Mouse (Mus musculus) liver, embryonic 18 days (tissue): ENCODE measurements around the gene Pcgf1. TPM values are rescaled to one million over a fixed set of nuclear protein-coding genes. Genes with fewer than 3 reads are reported as not detected.

ENCODE experiments used
- polyA plus RNA-seq: library from polyadenylated mRNA; depleted of rRNA; stranded (reverse); fragments of >200 nt; gene quantifications from 2 replicates; pipeline ENCODE4 v1.2.3, GENCODE M21; 2012; rRNA removed

Gene Pcgf1
- 14.5 and 15.4 TPM in 2 replicates for polyA plus RNA-seq

GRCm38 (mm10) chr6:83077630-83078323 is at the start of gene Pcgf1:
Pcgf1 (plus strand) TSS chr6:83077869.

GRCm38 (mm10) chr6:83033249-83034185 is 44.2 kb upstream of the Pcgf1 start, which contains the start of the genes Dok1 and Loxl3:
Dok1 (minus strand) TSS chr6:83033471.
Loxl3 (plus strand) TSS chr6:83034173.

GRCm38 (mm10) chr6:83054074-83054851 is 23.4 kb upstream of the Pcgf1 start, which contains the start of gene Aup1:
Aup1 (plus strand) TSS chr6:83054521.

GRCm38 (mm10) chr6:83054871-83055431 is 22.7 kb upstream of the Pcgf1 start, which contains the start of gene Htra2:
Htra2 (minus strand) TSS chr6:83055273.

GRCm38 (mm10) chr6:83057790-83058189 is 19.9 kb upstream of the Pcgf1 start, which contains the start of gene Dqx1:
Dqx1 (plus strand) TSS chr6:83057844.

DNA sequence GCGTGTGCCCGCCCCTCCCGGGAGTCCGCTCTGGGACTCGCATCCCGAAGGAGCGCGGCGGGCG is 7.6 kb upstream of the Pcgf1 start, which contains the start of gene Tlx2:
Gene Tlx2 (minus strand): TSS at position 47 of the 64 bp plus-strand sequence.

DNA sequence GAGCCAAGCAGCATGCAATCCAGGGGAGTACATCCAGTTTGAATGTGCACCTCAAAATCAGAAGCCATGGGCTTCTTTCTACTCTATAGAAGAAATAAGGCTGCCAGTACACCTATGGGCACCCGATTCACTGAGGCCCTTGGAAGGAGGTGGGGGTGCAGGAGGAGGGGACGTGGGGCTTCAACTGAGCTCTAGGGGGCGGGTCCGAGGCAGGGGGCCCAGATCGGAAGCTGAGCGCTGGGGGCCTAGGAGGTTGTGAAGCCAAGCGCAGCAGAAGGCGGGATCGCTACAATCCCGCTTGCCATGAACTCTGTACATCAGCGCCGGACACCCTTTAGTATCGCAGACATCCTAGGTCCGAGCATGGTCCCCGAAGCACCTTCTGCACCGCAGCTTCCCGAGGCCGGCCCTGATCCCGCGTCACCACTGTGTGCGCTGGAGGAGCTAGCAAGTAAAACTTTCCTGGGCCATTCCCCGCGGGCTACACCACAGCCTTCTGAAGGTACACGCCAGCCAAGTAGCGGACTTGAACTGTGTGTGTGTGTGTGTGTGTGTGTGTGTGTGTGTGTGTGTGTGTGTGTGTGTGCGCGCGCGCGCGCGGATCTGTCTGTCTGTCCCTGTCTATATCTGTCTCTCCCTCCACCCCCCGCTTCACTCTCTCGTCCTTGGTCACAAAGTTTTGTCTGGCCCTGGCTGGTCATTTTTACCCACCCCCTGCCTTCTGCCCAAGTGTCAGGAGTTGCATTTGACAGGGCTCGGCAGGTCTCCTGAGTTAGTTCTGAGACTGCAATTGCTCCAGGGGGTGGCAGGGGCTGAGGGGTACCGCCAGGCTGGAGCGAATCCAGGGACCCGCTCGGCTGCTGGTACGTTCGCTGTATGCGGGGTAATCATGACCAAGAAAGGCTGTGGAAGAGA is 8.7 kb downstream of the Pcgf1 start, which contains the start of gene Lbx2:
Gene Lbx2 (plus strand): TSS at position 247 of the 915 bp plus-strand sequence.

GRCm38 (mm10) chr6:83101316-83101687 is 23.6 kb downstream of the Pcgf1 start, which contains the start of the genes Ccdc142 and Gm42688:
Ccdc142 (plus strand) TSS chr6:83101601.
Gm42688 (plus strand) TSS chr6:83101617.

GRCm38 (mm10) chr6:83108762-83109668 is 31.3 kb downstream of the Pcgf1 start, which contains the start of gene Mrpl53:
Mrpl53 (plus strand) TSS chr6:83109040.

DNA sequence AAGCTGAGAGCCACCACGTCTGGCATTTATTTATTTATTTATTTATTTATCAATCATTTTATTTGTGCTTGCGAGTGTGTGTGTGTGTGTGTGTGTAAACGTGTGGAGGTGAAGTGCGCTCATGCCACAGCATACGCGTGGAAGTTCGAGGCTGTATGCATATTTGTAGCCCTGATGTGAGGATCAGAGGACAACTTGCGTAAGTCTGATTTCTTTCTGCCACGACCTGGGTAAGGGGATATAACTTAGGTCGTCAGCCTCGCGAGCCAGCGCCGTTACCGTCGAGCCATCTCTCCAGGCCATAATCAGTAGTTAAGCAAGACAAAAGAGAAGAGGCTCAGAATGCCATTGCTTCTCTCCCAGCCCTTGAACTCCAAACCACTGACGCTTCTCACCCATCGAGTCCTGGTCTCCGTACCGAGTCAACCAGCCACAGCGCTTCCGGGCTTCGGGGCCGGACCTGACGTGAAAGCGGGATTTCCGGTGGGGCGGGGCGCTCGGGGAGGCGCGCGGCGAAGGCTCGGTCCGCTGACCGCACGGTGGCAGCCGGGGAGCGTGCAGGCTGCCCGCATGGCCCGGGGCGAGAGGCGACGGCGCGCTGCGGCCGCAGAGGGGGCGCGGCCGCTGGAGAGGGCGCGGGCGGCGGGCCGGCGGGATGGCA is 37.5 kb downstream of the Pcgf1 start, which contains the start of gene Mogs:
Gene Mogs (plus strand): TSS at position 486 of the 661 bp plus-strand sequence.

GRCm38 (mm10) chr6:83120930-83121862 is 43.5 kb downstream of the Pcgf1 start, which contains the start of gene Wbp1:
Wbp1 (minus strand) TSS chr6:83121559.

GRCm38 (mm10) chr6:83125331-83125730 is 47.7 kb downstream of the Pcgf1 start, which contains the start of gene Ino80b:
Ino80b (minus strand) TSS chr6:83125431.

Other genes starting within 250 kb of the Pcgf1 start
- gene Sema4f, start 138.1 kb upstream of the Pcgf1 start, polyA plus RNA-seq, result 0.09 and 0.10 TPM in 2 replicates
- 2.1 and 2.9 TPM in 2 replicates for gene M1ap, start 131.0 kb upstream of the Pcgf1 start, polyA plus RNA-seq
- 8.1 TPM in 2 replicates for gene Dok1, start 44.4 kb upstream of the Pcgf1 start, polyA plus RNA-seq
- 1.7 and 1.8 TPM in 2 replicates for gene Loxl3, start 43.7 kb upstream of the Pcgf1 start, polyA plus RNA-seq
- 160 and 172 TPM in 2 replicates for gene Aup1, start 23.3 kb upstream of the Pcgf1 start, polyA plus RNA-seq
- gene Htra2, start 22.6 kb upstream of the Pcgf1 start, polyA plus RNA-seq, result 36.8 and 39.4 TPM in 2 replicates
- 13.9 and 14.9 TPM in 2 replicates for gene Dqx1, start 20.0 kb upstream of the Pcgf1 start, polyA plus RNA-seq
- not detected in 2 replicates for gene Tlx2, start 7.6 kb upstream of the Pcgf1 start, polyA plus RNA-seq
- gene Lbx2, start 8.5 kb downstream of the Pcgf1 start, polyA plus RNA-seq, result 0.29 and 0.47 TPM in 2 replicates
- 0.85 and 1.0 TPM in 2 replicates for gene Ccdc142, start 23.7 kb downstream of the Pcgf1 start, polyA plus RNA-seq
- 1.5 and 2.0 TPM in 2 replicates for gene Gm42688, start 23.7 kb downstream of the Pcgf1 start, polyA plus RNA-seq
- gene Mrpl53, start 31.2 kb downstream of the Pcgf1 start, polyA plus RNA-seq, result 49.4 and 73.2 TPM in 2 replicates
- 32.2 and 36.3 TPM in 2 replicates for gene Mogs, start 37.6 kb downstream of the Pcgf1 start, polyA plus RNA-seq
- 24.7 and 26.2 TPM in 2 replicates for gene Wbp1, start 43.7 kb downstream of the Pcgf1 start, polyA plus RNA-seq
- 8.5 and 10.0 TPM in 2 replicates for gene Ino80b, start 47.6 kb downstream of the Pcgf1 start, polyA plus RNA-seq
- 19.0 and 22.3 TPM in 2 replicates for gene Rtkn, start 57.6 kb downstream of the Pcgf1 start, polyA plus RNA-seq
- gene Wdr54, start 78.5 kb downstream of the Pcgf1 start, polyA plus RNA-seq, result 0.36 and 0.39 TPM in 2 replicates
- gene 1700003E16Rik, start 78.5 kb downstream of the Pcgf1 start, polyA plus RNA-seq, result 0.02 and 0.04 TPM in 2 replicates
- 16.8 and 23.5 TPM in 2 replicates for gene Dctn1, start 88.1 kb downstream of the Pcgf1 start, polyA plus RNA-seq
- gene Slc4a5, start 142.0 kb downstream of the Pcgf1 start, polyA plus RNA-seq, result 0.05 TPM in 2 replicates
- 18.5 and 21.5 TPM in 2 replicates for gene Mthfd2, start 248.0 kb downstream of the Pcgf1 start, polyA plus RNA-seq
- gene Mob1a, start 248.1 kb downstream of the Pcgf1 start, polyA plus RNA-seq, result 19.4 and 21.9 TPM in 2 replicates